Mouse (Mus musculus) frontal cortex, postnatal 10 days (tissue): ENCODE results near the gene Zcchc8.
"Not testable (repeated sequence)": the region's sequence is repeated elsewhere in the genome, so short reads cannot be mapped to it uniquely, and the experiment has no call there.

Experiments
- DNase-seq, 2 experiments: peaks; one replicate each; pipeline ENCODE4 v3.0.0; 2022; ENCODE audit warnings: low spot score in 2 of 2, mixed read lengths in 1 of 2

Zcchc8 gene

GRCm38 (mm10) chr5:123720328-123721311 lies at the start of gene Zcchc8:
Zcchc8 (minus strand) TSS chr5:123721100.
- peak; percentile 95 for DNase-seq

GRCm38 (mm10) chr5:123766455-123766854 lies 45.6 kb upstream of the Zcchc8 start:
- DNase-seq, result not testable (repeated sequence)

- no peak for DNase-seq
Observed at GRCm38 (mm10) chr5:123765506-123765905, 44.6 kb upstream of the Zcchc8 start.

- peak; percentile 99 for DNase-seq
Observed at GRCm38 (mm10) chr5:123749065-123750064, 28.5 kb upstream of the Zcchc8 start, which contains the start of the genes Rsrc2 and Kntc1. Rsrc2 (minus strand) TSS chr5:123749414. Kntc1 (plus strand) TSS chr5:123749716.

GRCm38 (mm10) chr5:123748339-123749064 lies 27.6 kb upstream of the Zcchc8 start:
- DNase-seq, result no peak

- DNase-seq, result no peak
Observed at GRCm38 (mm10) chr5:123747604-123748003, 26.7 kb upstream of the Zcchc8 start.

GRCm38 (mm10) chr5:123746253-123746652 lies 25.4 kb upstream of the Zcchc8 start:
- DNase-seq, result no peak

- DNase-seq, result no peak
Observed at GRCm38 (mm10) chr5:123744358-123744757, 23.5 kb upstream of the Zcchc8 start.

GRCm38 (mm10) chr5:123730981-123731380 lies 10.1 kb upstream of the Zcchc8 start:
- no peak for DNase-seq

GRCm38 (mm10) chr5:123723816-123724215 lies 2.9 kb upstream of the Zcchc8 start:
- not testable (repeated sequence) for DNase-seq

GRCm38 (mm10) chr5:123714622-123715021 lies 6.3 kb downstream of the Zcchc8 start:
- no peak for DNase-seq

- DNase-seq, result no peak
Observed at GRCm38 (mm10) chr5:123713782-123714181, 7.1 kb downstream of the Zcchc8 start.

- no peak for DNase-seq
Observed at GRCm38 (mm10) chr5:123709571-123709970, 11.3 kb downstream of the Zcchc8 start.

GRCm38 (mm10) chr5:123708598-123708997 lies 12.3 kb downstream of the Zcchc8 start:
- no peak for DNase-seq

GRCm38 (mm10) chr5:123700625-123701024 lies 20.3 kb downstream of the Zcchc8 start:
- DNase-seq, result peak; percentile 21 to 34

GRCm38 (mm10) chr5:123699198-123699597 lies 21.7 kb downstream of the Zcchc8 start:
- peak in 1 of 2 experiments; percentile 48 for DNase-seq

GRCm38 (mm10) chr5:123696961-123697360 lies 23.9 kb downstream of the Zcchc8 start:
- no peak for DNase-seq

GRCm38 (mm10) chr5:123696244-123696643 lies 24.7 kb downstream of the Zcchc8 start:
- DNase-seq, result no peak

- no peak for DNase-seq
Observed at GRCm38 (mm10) chr5:123694468-123694867, 26.4 kb downstream of the Zcchc8 start.

GRCm38 (mm10) chr5:123684221-123685144 lies 36.4 kb downstream of the Zcchc8 start, which contains the start of gene Clip1:
Clip1 (minus strand) TSS chr5:123684618.
- DNase-seq, result peak; percentile 40 to 65
